Mouse (Mus musculus) MEL (cell line): Measurements from ENCODE around the gene Ndufb10. TPM values are rescaled to one million over a fixed set of nuclear protein-coding genes. Genes with fewer than 3 reads are reported as not detected.

ENCODE experiments used
- DNase-seq: peaks from one replicate; pipeline ENCODE4 v3.0.0; 2011; ENCODE audit warnings: low read depth, low spot score
- H3K27ac ChIP-seq: 2 replicates; pipeline ENCODE4 v1.5.1; 2012; ENCODE audit warnings: low read depth, mild to moderate bottlenecking, control low read depth, low read length, moderate library complexity; ENCODE audit not compliant: control insufficient read depth
- H3K27me3 ChIP-seq, 2 experiments: fragments of 150-350 bp in 1 of 2; sonication (generic) in 1 of 2; 2 replicates each; pipeline ENCODE4 v1.6.1; 2012; ENCODE audit warnings: low read length in 2 of 2, mild to moderate bottlenecking in 2 of 2, improper control_type of control experiment in 1 of 2, moderate library complexity in 1 of 2; ENCODE audit not compliant: insufficient read depth in 2 of 2, control insufficient read depth in 1 of 2
- H3K36me3 ChIP-seq, 2 experiments: 2 replicates each; pipeline ENCODE4 v1.6.1; 2012 to 2014; ENCODE audit warnings: low read length in 2 of 2, improper control_type of control experiment in 1 of 2, inconsistent platforms in 1 of 2, mild to moderate bottlenecking in 1 of 2; ENCODE audit not compliant: insufficient read depth in 2 of 2, control insufficient read depth in 1 of 2
- H3K4me1 ChIP-seq, 2 experiments: fragments of 150-350 bp in 1 of 2; sonication (generic) in 1 of 2; 2 replicates each; pipeline ENCODE4 v1.6.1; 2012; ENCODE audit warnings: low read length in 2 of 2, improper control_type of control experiment in 1 of 2, mild to moderate bottlenecking in 1 of 2; ENCODE audit not compliant: insufficient read depth in 2 of 2, control insufficient read depth in 1 of 2
- H3K4me3 ChIP-seq, 2 experiments: fragments of 150-350 bp in 1 of 2; sonication (generic) in 1 of 2; 2 replicates each; pipeline ENCODE4 v1.5.1; 2012; ENCODE audit warnings: low read depth in 2 of 2, low read length in 2 of 2, mild to moderate bottlenecking in 2 of 2, moderate library complexity in 2 of 2, control low read depth in 1 of 2, improper control_type of control experiment in 1 of 2; ENCODE audit not compliant: control insufficient read depth in 1 of 2, insufficient read depth in 1 of 2
- H3K79me2 ChIP-seq: 2 replicates; pipeline ENCODE4 v1.6.1; 2012; ENCODE audit warnings: mild to moderate bottlenecking, low read length, moderate library complexity; ENCODE audit not compliant: control insufficient read depth, poor library complexity, insufficient read depth
- H3K9ac ChIP-seq: 2 replicates; pipeline ENCODE4 v1.6.1; 2012; ENCODE audit warnings: low read depth, mild to moderate bottlenecking, control low read depth, low read length, moderate library complexity; ENCODE audit not compliant: control insufficient read depth, poor library complexity, severe bottlenecking
- H3K9me3 ChIP-seq: fragments of 150-350 bp; sonication (generic); replicated peaks from 2 replicates; pipeline ENCODE4 v1.6.1; 2012; ENCODE audit warnings: mild to moderate bottlenecking, low read length, improper control_type of control experiment, moderate library complexity; ENCODE audit not compliant: insufficient read depth
- CHD1 ChIP-seq: IDR thresholded peaks from 2 replicates; pipeline ENCODE4 v1.6.1; 2012; ENCODE audit warnings: low read depth, mild to moderate bottlenecking, inconsistent platforms, low read length, improper control_type of control experiment
- CTCF ChIP-seq, 3 experiments: IDR thresholded peaks in 2 of 3; conservative IDR thresholded peaks in 1 of 3; 2 replicates each; pipeline ENCODE4 v1.5.1; 2011 to 2012; ENCODE audit warnings: low read length in 3 of 3, low read depth in 2 of 3, mild to moderate bottlenecking in 2 of 3, improper control_type of control experiment in 1 of 3, inconsistent platforms in 1 of 3, mixed read lengths in 1 of 3, moderate library complexity in 1 of 3; ENCODE audit not compliant: control insufficient read depth in 1 of 3, insufficient read depth in 1 of 3, poor library complexity in 1 of 3, severe bottlenecking in 1 of 3
- E2F4 ChIP-seq: IDR thresholded peaks from 2 replicates; pipeline ENCODE4 v1.6.1; 2011; ENCODE audit warnings: low read depth, low read length, improper control_type of control experiment, borderline replicate concordance
- ELF1 ChIP-seq: IDR thresholded peaks from 2 replicates; pipeline ENCODE4 v1.6.1; 2014; ENCODE audit warnings: low read depth, mild to moderate bottlenecking, inconsistent platforms, low read length, improper control_type of control experiment, moderate library complexity
- EP300 ChIP-seq, 2 experiments: IDR thresholded peaks; 2 replicates each; pipeline ENCODE4 v1.6.1; 2011; ENCODE audit warnings: improper control_type of control experiment in 2 of 2, low read length in 2 of 2, low read depth in 1 of 2, mild to moderate bottlenecking in 1 of 2
- GABPA ChIP-seq: IDR thresholded peaks from 2 replicates; pipeline ENCODE4 v1.6.1; 2012; ENCODE audit warnings: low read depth, mild to moderate bottlenecking, inconsistent platforms, low read length, improper control_type of control experiment, moderate library complexity
- GATA1 ChIP-seq: IDR thresholded peaks from 2 replicates; pipeline ENCODE4 v1.6.1; 2011; ENCODE audit warnings: low read depth, low read length, improper control_type of control experiment
- HCFC1 ChIP-seq: IDR thresholded peaks from 2 replicates; pipeline ENCODE4 v1.6.1; 2012; ENCODE audit warnings: low read depth, mild to moderate bottlenecking, inconsistent platforms, low read length, improper control_type of control experiment, moderate library complexity
- JUND ChIP-seq: IDR thresholded peaks from 2 replicates; pipeline ENCODE4 v1.6.1; 2011; ENCODE audit warnings: low read depth, mild to moderate bottlenecking, improper control_type of control experiment, low read length
- MAFK ChIP-seq: IDR thresholded peaks from 2 replicates; pipeline ENCODE4 v1.6.1; 2011; ENCODE audit warnings: low read depth, mild to moderate bottlenecking, low read length, improper control_type of control experiment, borderline replicate concordance
- MAZ ChIP-seq: IDR thresholded peaks from 2 replicates; pipeline ENCODE4 v1.6.1; 2012; ENCODE audit warnings: low read depth, mild to moderate bottlenecking, inconsistent platforms, low read length, improper control_type of control experiment
- MXI1 ChIP-seq: IDR thresholded peaks from 2 replicates; pipeline ENCODE4 v1.6.1; 2011; ENCODE audit warnings: mild to moderate bottlenecking, low read depth, low read length, improper control_type of control experiment
- MYC ChIP-seq: IDR thresholded peaks from 2 replicates; pipeline ENCODE4 v1.6.1; 2011; ENCODE audit warnings: low read depth, mild to moderate bottlenecking, low read length, improper control_type of control experiment, moderate library complexity
- NELFE ChIP-seq: IDR thresholded peaks from 2 replicates; pipeline ENCODE4 v1.6.1; 2011; ENCODE audit warnings: low read depth, low read length, improper control_type of control experiment
- NRF1 ChIP-seq: IDR thresholded peaks from 2 replicates; pipeline ENCODE4 v1.6.1; 2014; ENCODE audit warnings: low read depth, mild to moderate bottlenecking, inconsistent platforms, low read length, improper control_type of control experiment, moderate library complexity; ENCODE audit not compliant: poor library complexity, insufficient read depth, severe bottlenecking
- POLR2A ChIP-seq, 2 experiments: IDR thresholded peaks; 2 replicates each; pipeline ENCODE4 v1.6.1; 2011 to 2012; ENCODE audit warnings: low read length in 2 of 2, mild to moderate bottlenecking in 2 of 2, control low read depth in 1 of 2, improper control_type of control experiment in 1 of 2, low read depth in 1 of 2, moderate library complexity in 1 of 2; ENCODE audit not compliant: control insufficient read depth in 1 of 2, insufficient read depth in 1 of 2, poor library complexity in 1 of 2
- POLR2AphosphoS2 ChIP-seq: IDR thresholded peaks from 2 replicates; pipeline ENCODE4 v1.6.1; 2011; ENCODE audit warnings: low read length, improper control_type of control experiment
- RAD21 ChIP-seq: IDR thresholded peaks from 2 replicates; pipeline ENCODE4 v1.6.1; 2011; ENCODE audit warnings: mild to moderate bottlenecking, low read depth, low read length, improper control_type of control experiment
- SIN3A ChIP-seq: IDR thresholded peaks from 2 replicates; pipeline ENCODE4 v1.6.1; 2012; ENCODE audit warnings: low read length, improper control_type of control experiment, inconsistent platforms
- TAL1 ChIP-seq: IDR thresholded peaks from 2 replicates; pipeline ENCODE4 v1.6.1; 2012; ENCODE audit warnings: mild to moderate bottlenecking, inconsistent platforms, low read length, moderate library complexity, mixed read lengths
- TBP ChIP-seq: IDR thresholded peaks from 2 replicates; pipeline ENCODE4 v1.8.0; 2011; ENCODE audit warnings: low read depth, low read length, improper control_type of control experiment
- TCF12 ChIP-seq: IDR thresholded peaks from 2 replicates; pipeline ENCODE4 v1.6.1; 2014; ENCODE audit warnings: low read depth, mild to moderate bottlenecking, inconsistent platforms, low read length, improper control_type of control experiment, moderate library complexity
- USF1 ChIP-seq: IDR thresholded peaks from 2 replicates; pipeline ENCODE4 v1.6.1; 2014; ENCODE audit warnings: low read depth, mild to moderate bottlenecking, inconsistent platforms, low read length, improper control_type of control experiment, moderate library complexity
- USF2 ChIP-seq, 2 experiments: IDR thresholded peaks; 2 replicates each; pipeline ENCODE4 v1.6.1; 2011 to 2012; ENCODE audit warnings: improper control_type of control experiment in 2 of 2, low read length in 2 of 2, borderline replicate concordance in 1 of 2, inconsistent platforms in 1 of 2, low read depth in 1 of 2, mild to moderate bottlenecking in 1 of 2; ENCODE audit not compliant: insufficient read depth in 1 of 2
- ZKSCAN1 ChIP-seq: IDR thresholded peaks from 2 replicates; pipeline ENCODE4 v1.6.1; 2012; ENCODE audit warnings: low read depth, mild to moderate bottlenecking, inconsistent platforms, low read length, improper control_type of control experiment, moderate library complexity
- ZMIZ1 ChIP-seq: IDR thresholded peaks from 2 replicates; pipeline ENCODE4 v1.6.1; 2012; ENCODE audit warnings: low read depth, mild to moderate bottlenecking, inconsistent platforms, low read length, improper control_type of control experiment, moderate library complexity
- ZNF384 ChIP-seq: IDR thresholded peaks from 2 replicates; pipeline ENCODE4 v1.6.1; 2012; ENCODE audit warnings: low read depth, mild to moderate bottlenecking, inconsistent platforms, low read length, improper control_type of control experiment
- polyA plus RNA-seq, 2 experiments: library from polyadenylated mRNA; stranded (reverse) in 1 of 2; unstranded in 1 of 2; fragments of >175 nt in 1 of 2; fragments of >200 nt in 1 of 2; gene quantifications; 2 replicates each; pipeline versions ENCODE4 v1.2.1 to v1.2.4; 2012; ENCODE audit warnings: low replicate concordance in 2 of 2, low read depth in 1 of 2; ENCODE audit not compliant: insufficient read length in 2 of 2, insufficient read depth in 1 of 2, missing spikeins in 1 of 2
- total RNA-seq: library from RNA; depleted of rRNA; stranded (reverse); fragments of 300-350 nt; gene quantifications from 2 replicates; pipeline ENCODE4 v1.2.3, GENCODE M21; 2012

Ndufb10 gene
- total and polyA plus RNA-seq, 3 experiments, result 230 to 292 TPM; not detected in 1

DNA sequence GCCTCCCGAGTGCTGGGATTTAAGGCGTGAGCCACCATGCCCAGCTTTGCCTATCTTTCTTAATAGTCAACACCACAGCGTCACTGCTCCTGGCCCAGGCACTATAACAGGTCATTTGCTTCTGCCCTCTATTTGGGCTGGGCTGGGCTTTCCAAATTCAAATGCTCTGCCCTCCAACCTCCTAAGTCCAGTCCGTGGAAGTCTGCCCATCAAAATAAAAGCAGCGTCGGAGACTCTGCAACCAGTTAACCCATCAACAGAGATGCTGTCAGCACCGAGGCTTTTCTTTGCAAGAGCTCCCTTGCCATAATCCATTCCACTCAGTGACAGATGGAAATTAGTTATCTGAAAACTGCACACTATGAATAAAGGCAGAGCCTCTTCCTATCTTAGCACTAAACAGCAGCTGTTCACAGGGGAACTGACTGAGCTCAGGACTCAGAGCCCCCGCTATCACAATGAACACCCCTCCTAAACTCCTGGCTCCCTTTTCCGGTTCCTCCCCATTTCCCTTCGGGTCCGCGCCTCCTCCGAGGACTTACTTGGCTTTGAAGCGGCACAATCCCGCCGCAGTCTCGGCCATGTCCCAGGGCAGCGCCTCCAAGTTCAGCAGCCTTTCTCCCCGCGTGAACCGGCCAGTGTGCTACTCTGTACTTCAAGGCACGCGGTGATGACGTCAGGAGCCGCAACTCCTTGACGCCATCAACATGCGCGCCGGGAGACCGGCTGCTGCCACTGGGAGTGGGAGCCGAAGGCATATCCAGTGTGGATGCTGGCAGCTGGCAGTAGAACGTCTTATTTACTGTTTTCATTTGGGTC is 17.1 kb downstream of the Ndufb10 start, which contains the start of gene Tbl3 (continued):
- peak; percentile 72 to 78 for TF ChIP-seq EP300 (IDR thresholded peaks at IDR 0.05; ENCODE audit: low read depth in 1 of 2, low read length in 2 of 2)
- no peak for TF ChIP-seq RAD21
- TF ChIP-seq ZKSCAN1, result no peak
- peak; percentile 98 for TF ChIP-seq MXI1
- peak; percentile 97 for TF ChIP-seq SIN3A
- TF ChIP-seq POLR2AphosphoS2, result peak; percentile 87
- TF ChIP-seq NELFE, result peak; percentile 96
- peak; percentile 42 for TF ChIP-seq ELF1
- TF ChIP-seq GATA1, result peak; percentile 79
- peak; percentile 92 for TF ChIP-seq HCFC1
- peak; percentile 72 for TF ChIP-seq TCF12
- peak; percentile 68 to 89; a peak in 3 of 4 replicates for TF ChIP-seq POLR2A (IDR thresholded peaks at IDR 0.05; ENCODE audit: control insufficient read depth in 1 of 2, insufficient read depth in 1 of 2, low read depth in 1 of 2, low read length in 2 of 2, poor library complexity in 1 of 2)
- TF ChIP-seq USF2 (IDR thresholded peaks at IDR 0.05; ENCODE audit: borderline replicate concordance in 1 of 2, insufficient read depth in 1 of 2, low read depth in 1 of 2, low read length in 2 of 2), result no peak
- TF ChIP-seq NRF1, result peak; percentile 47; the same call in 1 of the 2 replicates
- TF ChIP-seq GABPA, result peak; percentile 50; the same call in 1 of the 2 replicates

DNA sequence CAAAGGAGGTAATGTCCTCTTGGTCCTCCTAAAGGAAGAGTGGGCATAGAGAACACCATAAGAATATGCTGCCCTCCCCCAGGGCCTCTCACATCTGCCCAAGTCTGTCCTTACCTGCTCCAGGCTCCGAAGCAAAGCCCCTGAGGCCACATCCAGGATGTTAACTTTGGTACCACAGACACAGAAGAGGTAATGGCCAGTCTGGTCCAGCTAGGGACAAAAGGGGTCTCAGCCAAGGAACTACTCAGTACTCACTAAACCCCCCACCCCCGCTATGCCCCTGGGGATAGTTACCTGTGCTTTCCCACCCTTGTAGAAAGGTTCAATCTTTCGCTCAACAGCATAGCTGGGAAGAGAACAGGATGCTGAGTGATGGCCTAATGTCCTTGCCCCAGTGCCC is 18.5 kb downstream of the Ndufb10 start:
- H3K36me3 ChIP-seq, result peaks cover 0 to 5% of the 10 kb centered on the region in 2 experiments; a peak in 2 of 4 replicates
- DNase-seq, result no peak
- H3K27ac ChIP-seq, result no peak overlapping the region
- H3K4me3 ChIP-seq, result no peak overlapping the region
- H3K79me2 ChIP-seq, result peaks cover 7% of the 10 kb centered on the region
- H3K9me3 ChIP-seq, result no peaks in the 10 kb centered on the region
- no peaks in the 10 kb centered on the region for H3K27me3 ChIP-seq
- H3K9ac ChIP-seq, result no peak overlapping the region
- TF ChIP-seq MAFK (no peak), SIN3A (no peak), ZNF384 (no peak), MYC (no peak), GABPA (no peak), USF1 (no peak), TAL1 (no peak), RAD21 (no peak), CTCF (IDR thresholded peaks at IDR 0.05 in 2 of 3, conservative IDR thresholded peaks at IDR 0.05 in 1 of 3; ENCODE audit: control insufficient read depth in 1 of 3, insufficient read depth in 1 of 3, low read depth in 2 of 3, low read length in 3 of 3, poor library complexity in 1 of 3, severe bottlenecking in 1 of 3) (no peak), CHD1 (no peak), ZMIZ1 (no peak), JUND (no peak), GATA1 (no peak), EP300 (IDR thresholded peaks at IDR 0.05; ENCODE audit: low read depth in 1 of 2, low read length in 2 of 2) (no peak), NELFE (no peak), TBP (no peak), E2F4 (no peak), MAZ (no peak)
- H3K4me1 ChIP-seq, result peaks cover 0 to 2% of the 10 kb centered on the region in 2 experiments; a peak in 1 of 4 replicates
